Mouse (Mus musculus): Measurements from ENCODE around the gene Acsm1. TPM values are rescaled to one million over a fixed set of nuclear protein-coding genes. Genes with fewer than 3 reads are reported as not detected.

Gene Acsm1
- polyA plus RNA-seq, 1 experiment from 2014 or later = 0.35 TPM

- Histone ChIP-seq H3K27me3 (ENCODE audit: control insufficient read depth, insufficient read depth, low read length) (no peaks in the 10 kb centered on the region), H3K9ac (ENCODE audit: low read depth, low read length) (no peak overlapping the region), H3K27ac (ENCODE audit: low read depth, low read length) (no peak overlapping the region), H3K9me3 (ENCODE audit: control insufficient read depth, low read length) (no peaks in the 10 kb centered on the region), H3K4me3 (ENCODE audit: low read length) (no peak overlapping the region), H3K36me3 (ENCODE audit: control insufficient read depth, insufficient read depth, low read length) (no peaks in the 10 kb centered on the region), H3K4me1 (ENCODE audit: control insufficient read depth, insufficient read depth, low read length) (no peaks in the 10 kb centered on the region), H3K4me2 (replicated peaks; ENCODE audit: low read depth, low read length) (no peak overlapping the region)
- 88% methylated on average over 1 of the region's 1 CpGs for WGBS
- no peak for ATAC-seq (ENCODE audit: low FRiP score, low TSS enrichment)
Measured at GRCm38 (mm10) chr7:119694926-119695325, 88.1 kb downstream of the Acsm1 start.

Other genes with a start within 250 kb of the Acsm1 start
- gene Gp2, start 147.7 kb upstream of the Acsm1 start, polyA plus RNA-seq (2014; fragmentation: Nextera tagmentation; extraction: Ambion mirVana) = not detected in 2 replicates
- gene Umod, start 127.7 kb upstream of the Acsm1 start, polyA plus RNA-seq (2014; fragmentation: Nextera tagmentation; extraction: Ambion mirVana) = 1.2 and 1.7 TPM in 2 replicates
- 0.11 and 0.19 TPM in 2 replicates for gene Acsm5, start 87.6 kb upstream of the Acsm1 start, polyA plus RNA-seq (2014; fragmentation: Nextera tagmentation; extraction: Ambion mirVana)
- not detected in 2 replicates for gene Pdilt, start 83.5 kb upstream of the Acsm1 start, polyA plus RNA-seq (2014; fragmentation: Nextera tagmentation; extraction: Ambion mirVana)
- 4.6 and 10.4 TPM in 2 replicates for gene Acsm2, start 52.7 kb upstream of the Acsm1 start, polyA plus RNA-seq (2014; fragmentation: Nextera tagmentation; extraction: Ambion mirVana)
- gene Acsm4, start 83.0 kb downstream of the Acsm1 start, polyA plus RNA-seq (2014; fragmentation: Nextera tagmentation; extraction: Ambion mirVana) = not detected in 2 replicates
- 55.0 and 89.8 TPM in 2 replicates for gene Thumpd1, start 113.8 kb downstream of the Acsm1 start, polyA plus RNA-seq (2014; fragmentation: Nextera tagmentation; extraction: Ambion mirVana)
- 0.16 and 0.74 TPM in 2 replicates for gene Acsm3, start 153.9 kb downstream of the Acsm1 start, polyA plus RNA-seq (2014; fragmentation: Nextera tagmentation; extraction: Ambion mirVana)
- gene Rexo5, start 187.0 kb downstream of the Acsm1 start, polyA plus RNA-seq (2014; fragmentation: Nextera tagmentation; extraction: Ambion mirVana) = 22.9 and 30.6 TPM in 2 replicates
- gene Eri2, start 187.0 kb downstream of the Acsm1 start, polyA plus RNA-seq (2014; fragmentation: Nextera tagmentation; extraction: Ambion mirVana) = 23.8 and 31.7 TPM in 2 replicates